Mouse (Mus musculus) erythroblast, embryonic 14.5 days (primary cell): ENCODE measurements around the gene Bad. TPM values are rescaled to one million over a fixed set of nuclear protein-coding genes. Genes with fewer than 3 reads are reported as not detected.

ENCODE experiments used
- H3K27me3 ChIP-seq: 2 replicates; pipeline ENCODE4 v1.6.1; 2012; ENCODE audit warnings: inconsistent platforms; ENCODE audit not compliant: control insufficient read depth
- H3K36me3 ChIP-seq: 2 replicates; pipeline ENCODE4 v1.6.1; 2012; ENCODE audit warnings: mild to moderate bottlenecking, inconsistent platforms; ENCODE audit not compliant: control insufficient read depth
- H3K4me1 ChIP-seq: 2 replicates; pipeline ENCODE4 v1.6.1; 2012; ENCODE audit warnings: inconsistent platforms; ENCODE audit not compliant: control insufficient read depth
- H3K4me3 ChIP-seq: replicated peaks from 2 replicates; pipeline ENCODE3; 2012; ENCODE audit warnings: moderate library complexity, mild to moderate bottlenecking, inconsistent platforms
- H3K9me3 ChIP-seq: 2 replicates; pipeline ENCODE4 v1.6.1; 2012; ENCODE audit warnings: low read length, inconsistent platforms, mixed read lengths; ENCODE audit not compliant: control insufficient read depth
- GATA1 ChIP-seq: IDR thresholded peaks from 2 replicates; pipeline ENCODE4 v1.6.1; 2012; ENCODE audit warnings: low read length, inconsistent platforms, mixed read lengths
- TAL1 ChIP-seq: IDR thresholded peaks from 3 replicates; pipeline ENCODE4 v1.6.1; 2012; ENCODE audit warnings: low read length, inconsistent platforms, mixed read lengths
- polyA plus RNA-seq: library from polyadenylated mRNA; stranded (reverse); fragments of >175 nt; gene quantifications from 2 replicates; pipeline ENCODE4 v1.2.3, GENCODE M21; 2012

Bad gene
- polyA plus RNA-seq, 1 experiment = 6.1 TPM

DNA sequence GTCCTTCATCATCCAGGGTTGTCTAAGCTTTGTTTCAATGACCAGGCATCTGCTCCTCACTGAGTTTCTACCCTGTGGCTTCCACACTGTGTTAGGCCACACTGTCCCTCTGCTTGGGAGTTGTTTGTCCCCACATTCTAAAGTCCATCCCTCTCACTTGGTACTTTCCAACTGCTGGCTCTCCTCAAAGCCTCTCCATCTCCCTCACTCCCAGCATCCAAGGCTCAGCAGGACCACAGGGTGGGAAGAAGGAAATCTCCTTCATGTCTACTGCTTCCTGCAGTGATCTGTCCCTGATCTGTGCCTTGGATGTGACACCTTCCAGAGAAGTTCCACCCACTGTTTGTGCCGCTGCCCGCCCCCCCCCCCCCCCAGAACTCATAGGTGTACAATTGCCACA lies 10.7 kb upstream of the Bad start:
- peaks cover 19% of the 10 kb centered on the region for H3K9me3 ChIP-seq
- peaks cover 12% of the 10 kb centered on the region for H3K4me1 ChIP-seq
- TF ChIP-seq TAL1 (no peak), GATA1 (no peak)
- H3K36me3 ChIP-seq = no peaks in the 10 kb centered on the region
- H3K27me3 ChIP-seq = peaks cover 97% of the 10 kb centered on the region
- no peak overlapping the region for H3K4me3 ChIP-seq

DNA sequence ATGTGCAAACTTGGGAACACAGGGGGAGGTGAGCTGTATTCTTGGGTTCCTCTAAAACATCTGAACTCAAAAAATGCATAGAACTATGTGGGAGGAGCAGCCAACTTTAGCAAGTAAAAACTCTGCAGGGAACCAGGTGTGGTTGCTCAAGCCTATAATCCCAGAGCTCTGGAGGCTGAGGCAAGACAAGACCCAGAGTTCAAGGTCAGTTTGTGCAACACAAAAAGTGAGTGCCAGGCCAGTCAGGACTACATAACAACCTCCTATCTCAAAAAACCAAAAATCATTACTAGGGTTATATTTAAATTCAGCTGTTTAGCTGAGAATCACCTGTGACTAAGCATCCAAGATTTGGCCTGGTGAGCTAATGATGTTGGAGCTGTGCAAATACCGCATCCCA lies 9.6 kb upstream of the Bad start:
- no peak overlapping the region for H3K4me3 ChIP-seq
- peaks cover 5% of the 10 kb centered on the region for H3K4me1 ChIP-seq
- H3K9me3 ChIP-seq = peaks cover 13% of the 10 kb centered on the region; the same call in 1 of the 2 replicates
- H3K27me3 ChIP-seq = peaks cover 91% of the 10 kb centered on the region
- no peaks in the 10 kb centered on the region for H3K36me3 ChIP-seq
- TF ChIP-seq GATA1 (no peak), TAL1 (no peak)

DNA sequence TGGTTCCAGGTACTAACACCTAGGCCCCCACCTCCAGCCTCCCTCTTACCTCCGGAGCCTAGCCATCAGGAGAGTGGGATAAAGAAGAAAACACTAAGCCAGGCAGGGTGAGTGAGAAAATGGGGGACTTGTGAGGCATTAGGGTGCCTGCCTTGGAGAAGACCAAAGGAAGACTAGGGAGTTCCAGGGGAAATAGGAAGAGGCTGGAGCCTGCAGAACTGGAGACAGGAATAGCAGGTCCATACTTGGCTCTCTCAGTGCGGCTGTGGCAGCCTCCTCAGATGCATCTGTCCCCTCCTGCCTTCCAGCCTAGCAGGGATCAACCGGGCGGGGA lies 8.6 kb upstream of the Bad start:
- no peaks in the 10 kb centered on the region for H3K36me3 ChIP-seq
- TF ChIP-seq TAL1 (no peak), GATA1 (no peak)
- H3K4me3 ChIP-seq = no peak overlapping the region

GRCm38 (mm10) chr19:6933436-6934194 lies 8.0 kb upstream of the Bad start:
- H3K4me3 ChIP-seq = no peak overlapping the region

More for the DNA sequence above, 8.6 kb upstream of the Bad start:
- Histone ChIP-seq H3K9me3 (peaks cover 10% of the 10 kb centered on the region; the same call in 1 of the 2 replicates), H3K27me3 (peaks cover 84% of the 10 kb centered on the region), H3K4me1 (peaks cover 5% of the 10 kb centered on the region)

DNA sequence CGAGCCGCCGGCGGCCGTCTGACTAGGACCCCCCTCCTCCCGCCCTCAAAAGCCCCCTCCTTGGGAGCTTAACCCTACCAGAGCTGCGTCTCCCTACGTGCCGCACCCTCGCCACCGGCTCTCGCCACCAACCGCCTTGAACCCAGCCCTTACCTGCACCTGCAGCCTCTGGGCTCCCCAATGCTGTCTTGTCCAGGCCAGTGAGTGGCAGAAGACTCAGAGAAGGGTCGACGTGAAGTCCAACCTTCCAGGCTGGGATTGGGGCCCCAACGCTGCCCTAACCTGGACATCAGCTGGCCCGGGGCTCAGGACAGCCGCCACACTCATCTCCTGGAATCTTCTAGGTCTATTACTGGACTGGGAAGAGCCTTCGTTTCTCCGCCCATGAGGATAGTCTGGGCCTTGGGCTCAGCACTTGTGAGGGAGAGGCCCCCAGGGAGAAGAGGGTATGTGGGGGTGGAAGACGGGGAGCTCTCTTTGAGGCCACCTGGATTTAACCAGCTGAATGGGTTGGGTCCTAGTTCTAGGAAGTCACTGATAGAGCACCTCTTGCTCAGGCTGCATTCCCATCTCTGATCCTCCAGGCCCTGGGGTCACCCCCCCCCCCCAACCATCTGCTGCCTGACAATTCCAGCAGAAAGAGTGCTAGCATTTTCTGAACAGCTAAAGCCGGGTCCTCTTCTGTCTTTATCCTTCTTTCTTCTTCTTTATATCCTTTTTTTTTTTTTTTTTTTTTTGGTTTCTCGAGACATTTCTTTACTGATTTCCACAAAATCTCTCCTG lies 7.3 kb upstream of the Bad start, which contains the start of gene Kcnk4:
TSS of gene Kcnk4 (minus strand) at position 321 of the 783 bp plus-strand sequence.
- Histone ChIP-seq H3K27me3 (peaks cover 71% of the 10 kb centered on the region), H3K4me1 (peaks cover 5% of the 10 kb centered on the region), H3K9me3 (peaks cover 10% of the 10 kb centered on the region; the same call in 1 of the 2 replicates), H3K36me3 (no peaks in the 10 kb centered on the region; the same call in 1 of the 2 replicates), H3K4me3 (no peak within 1 kb of the TSS)
- no peak for TF ChIP-seq TAL1
- TF ChIP-seq GATA1 = no peak

More at GRCm38 (mm10) chr19:6933436-6934194, 8.0 kb upstream of the Bad start:
- Histone ChIP-seq H3K4me1 (peaks cover 5% of the 10 kb centered on the region), H3K27me3 (peaks cover 79% of the 10 kb centered on the region), H3K36me3 (no peaks in the 10 kb centered on the region; the same call in 1 of the 2 replicates), H3K9me3 (peaks cover 10% of the 10 kb centered on the region; the same call in 1 of the 2 replicates)
- TF ChIP-seq GATA1 = no peak
- TF ChIP-seq TAL1 = no peak

DNA sequence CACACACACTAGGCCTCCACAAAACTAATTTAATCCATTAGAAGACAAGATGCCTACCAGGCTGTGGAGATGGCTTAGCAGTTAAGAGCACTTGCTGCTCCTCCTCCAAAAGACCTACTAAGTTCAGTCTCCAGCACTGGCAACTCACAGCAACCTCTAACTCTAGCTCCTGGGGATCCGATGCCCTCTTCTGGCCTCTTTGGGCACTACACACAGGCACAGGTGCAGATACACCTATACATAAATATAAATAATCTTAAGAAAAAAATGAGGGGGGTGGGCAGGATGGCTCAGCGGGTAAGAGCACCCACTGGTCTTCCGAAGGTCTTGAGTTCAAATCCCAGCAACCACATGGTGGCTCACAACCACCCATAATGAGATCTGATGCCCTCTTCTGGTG lies 5.4 kb upstream of the Bad start:
- TF ChIP-seq GATA1 (no peak), TAL1 (no peak)
- H3K36me3 ChIP-seq = no peaks in the 10 kb centered on the region; the same call in 1 of the 2 replicates
- no peak overlapping the region for H3K4me3 ChIP-seq
- H3K27me3 ChIP-seq = peaks cover 55% of the 10 kb centered on the region
- H3K4me1 ChIP-seq = peaks cover 17% of the 10 kb centered on the region
- H3K9me3 ChIP-seq = peaks cover 10% of the 10 kb centered on the region; the same call in 1 of the 2 replicates

- Histone ChIP-seq H3K4me3 (no peak overlapping the region), H3K4me1 (peaks cover 27% of the 10 kb centered on the region)
- TF ChIP-seq TAL1 = no peak
- TF ChIP-seq GATA1 = no peak
These were observed 3.9 kb upstream of the Bad start for GRCm38 (mm10) chr19:6937541-6938465.

GRCm38 (mm10) chr19:6939106-6940002 lies 2.3 kb upstream of the Bad start:
- TF ChIP-seq GATA1 (no peak), TAL1 (no peak)
- peaks cover 31% of the 10 kb centered on the region for H3K4me1 ChIP-seq
- peaks cover 5% of the 10 kb centered on the region for H3K36me3 ChIP-seq
- H3K9me3 ChIP-seq = no peaks in the 10 kb centered on the region; the same call in 1 of the 2 replicates
- peaks cover 24% of the 10 kb centered on the region for H3K27me3 ChIP-seq
- no peak overlapping the region for H3K4me3 ChIP-seq

More at GRCm38 (mm10) chr19:6937541-6938465, 3.9 kb upstream of the Bad start:
- no peaks in the 10 kb centered on the region; the same call in 1 of the 2 replicates for H3K36me3 ChIP-seq
- peaks cover 10% of the 10 kb centered on the region; the same call in 1 of the 2 replicates for H3K9me3 ChIP-seq
- H3K27me3 ChIP-seq = peaks cover 40% of the 10 kb centered on the region
